Mouse (Mus musculus): ENCODE measurements at regions not wholly inside any gene's neighbourhood (a gene's known extent, or its start where the extent isn't known, plus 50 kb on each side); places are given as distances from the start of the nearest gene placed in this dataset.
"Not testable (repeated sequence)": the region's sequence is repeated elsewhere in the genome, so short reads cannot be mapped to it uniquely, and the experiment has no call there.

GRCm38 (mm10) chr6:84317026-84317425, 276.7 kb downstream of the Cyp26b1 start:
- no peak for DNase-seq (ENCODE audit: low spot score in 2 of 2)

GRCm38 (mm10) chr6:84315175-84315912, 278.4 kb downstream of the Cyp26b1 start:
- no peak for DNase-seq (ENCODE audit: low spot score in 2 of 2)

- no peak for DNase-seq (ENCODE audit: low spot score in 2 of 2)
Measured at GRCm38 (mm10) chr6:84313797-84314196, 279.9 kb downstream of the Cyp26b1 start.

GRCm38 (mm10) chr6:84310635-84311241, 283.0 kb downstream of the Cyp26b1 start:
- DNase-seq (ENCODE audit: low spot score in 2 of 2) = no peak

GRCm38 (mm10) chr6:84307556-84307955, 286.2 kb downstream of the Cyp26b1 start:
- no peak for DNase-seq (ENCODE audit: low spot score in 2 of 2)

- no peak for DNase-seq (ENCODE audit: low spot score in 2 of 2)
Measured at GRCm38 (mm10) chr6:84306585-84306984, 287.1 kb downstream of the Cyp26b1 start.

- no peak for DNase-seq (ENCODE audit: low spot score in 2 of 2)
Measured at GRCm38 (mm10) chr6:84305093-84305492, 288.6 kb downstream of the Cyp26b1 start.

- DNase-seq (ENCODE audit: low spot score in 2 of 2) = not testable (repeated sequence)
Measured at GRCm38 (mm10) chr6:84302916-84303315, 290.8 kb downstream of the Cyp26b1 start.

- DNase-seq (ENCODE audit: low spot score in 2 of 2) = no peak
Measured at GRCm38 (mm10) chr6:84299936-84300335, 291.5 kb downstream of the Dysf start.

GRCm38 (mm10) chr6:84299146-84299545, 290.8 kb downstream of the Dysf start:
- no peak for DNase-seq (ENCODE audit: low spot score in 2 of 2)

GRCm38 (mm10) chr6:84273907-84274306, 265.5 kb downstream of the Dysf start:
- DNase-seq (ENCODE audit: low spot score in 2 of 2) = not testable (repeated sequence)

GRCm38 (mm10) chr6:84272520-84273311, 264.3 kb downstream of the Dysf start:
- DNase-seq (ENCODE audit: low spot score in 2 of 2) = peak in 1 of 2 experiments; percentile 13

GRCm38 (mm10) chr6:84271966-84272365, 263.6 kb downstream of the Dysf start:
- no peak for DNase-seq (ENCODE audit: low spot score in 2 of 2)

GRCm38 (mm10) chr6:84271441-84271840, 263.1 kb downstream of the Dysf start:
- no peak for DNase-seq (ENCODE audit: low spot score in 2 of 2)

GRCm38 (mm10) chr6:84270518-84271165, 262.3 kb downstream of the Dysf start:
- no peak for DNase-seq (ENCODE audit: low spot score in 2 of 2)

GRCm38 (mm10) chr6:84269478-84269877, 261.1 kb downstream of the Dysf start:
- no peak for DNase-seq (ENCODE audit: low spot score in 2 of 2)

GRCm38 (mm10) chr6:84269023-84269422, 260.6 kb downstream of the Dysf start:
- DNase-seq (ENCODE audit: low spot score in 2 of 2) = no peak

GRCm38 (mm10) chr6:84268111-84268510, 259.7 kb downstream of the Dysf start:
- DNase-seq (ENCODE audit: low spot score in 2 of 2) = no peak

GRCm38 (mm10) chr6:84267526-84267925, 259.1 kb downstream of the Dysf start:
- no peak for DNase-seq (ENCODE audit: low spot score in 2 of 2)

- peak in 1 of 2 experiments; percentile 52 for DNase-seq (ENCODE audit: low spot score in 2 of 2)
Measured at GRCm38 (mm10) chr6:84266736-84267135, 258.3 kb downstream of the Dysf start.

GRCm38 (mm10) chr6:84264681-84265080, 256.3 kb downstream of the Dysf start:
- DNase-seq (ENCODE audit: low spot score in 2 of 2) = no peak

GRCm38 (mm10) chr6:84263686-84264085, 255.3 kb downstream of the Dysf start:
- DNase-seq (ENCODE audit: low spot score in 2 of 2) = no peak

All from urinary bladder, adult 18-20 months (tissue).